Mouse (Mus musculus) forebrain, embryonic 15.5 days (tissue): ENCODE results near the gene Rnf135. TPM values are rescaled to one million over a fixed set of nuclear protein-coding genes. Genes with fewer than 3 reads are reported as not detected.
A peak's percentile ranks its signal among the peaks of the same experiment; 100 is the strongest.

ENCODE experiments used
- ATAC-seq: fragments of 200-750 bp; cut with Nextera tagmentation; replicated peaks from 2 replicates; pipeline ENCODE4 v1.8.0; 2017; ENCODE audit warnings: mild to moderate bottlenecking, moderate TSS enrichment, moderate library complexity
- H3K27ac ChIP-seq: fragments of 300-500 bp; sonication (generic); replicated peaks from 2 replicates; pipeline ENCODE4 v1.5.1; 2015; ENCODE audit warnings: mild to moderate bottlenecking, inconsistent platforms
- H3K27me3 ChIP-seq: fragments of 300-500 bp; sonication (generic); 2 replicates; pipeline ENCODE4 v1.6.1; 2015; ENCODE audit warnings: inconsistent platforms
- H3K36me3 ChIP-seq: fragments of 300-500 bp; sonication (generic); 2 replicates; pipeline ENCODE4 v1.6.1; 2015; ENCODE audit warnings: mild to moderate bottlenecking, inconsistent platforms
- H3K4me1 ChIP-seq: fragments of 300-500 bp; sonication (generic); 2 replicates; pipeline ENCODE4 v1.6.1; 2015; ENCODE audit warnings: inconsistent platforms
- H3K4me2 ChIP-seq: fragments of 300-500 bp; sonication (generic); replicated peaks from 2 replicates; pipeline ENCODE4 v1.6.1; 2015; ENCODE audit warnings: mild to moderate bottlenecking, inconsistent platforms
- H3K4me3 ChIP-seq: fragments of 300-500 bp; sonication (generic); 2 replicates; pipeline ENCODE4 v1.5.1; 2015; ENCODE audit warnings: mild to moderate bottlenecking, inconsistent platforms
- H3K9ac ChIP-seq: fragments of 300-500 bp; sonication (generic); replicated peaks from 2 replicates; pipeline ENCODE4 v1.6.1; 2015; ENCODE audit warnings: mild to moderate bottlenecking, inconsistent platforms
- H3K9me3 ChIP-seq: fragments of 300-500 bp; sonication (generic); 2 replicates; pipeline ENCODE4 v1.6.1; 2016; ENCODE audit warnings: inconsistent platforms
- WGBS: fragments of 180-500 bp; shearing (Covaris S2); methylation state at CpG from one replicate; pipeline ENCODE4 v1.1.7; 2015; ENCODE audit warnings: mixed read lengths; 5-methylcytosine and 5-hydroxymethylcytosine counted together
- polyA plus RNA-seq: library from polyadenylated mRNA; unstranded; fragments of >200 nt; fragmentation: Nextera tagmentation; extraction: Ambion mirVana; gene quantifications from 2 replicates; pipeline ENCODE4 v1.2.1, GENCODE M21; 2015

The Rnf135 gene
- polyA plus RNA-seq, 1 experiment from 2014 or later, result 3.3 TPM

DNA sequence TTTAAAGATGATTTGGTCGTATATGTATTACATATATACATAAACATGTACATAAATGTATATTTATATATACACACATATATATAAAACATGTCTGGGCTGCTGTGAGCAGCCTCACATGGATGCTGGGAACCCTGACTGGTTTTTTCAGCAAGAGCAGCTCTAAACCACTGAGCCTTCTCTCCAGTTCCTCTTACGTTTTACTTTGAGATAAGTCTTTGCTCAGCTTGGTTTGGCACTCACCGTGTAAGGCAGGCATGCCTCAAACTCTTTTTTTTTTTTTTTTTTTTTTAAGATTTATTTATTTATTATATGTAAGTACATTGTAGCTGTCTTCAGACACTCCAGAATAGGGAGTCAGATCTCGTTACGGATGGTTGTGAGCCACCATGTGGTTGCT lies 33.1 kb upstream of the Rnf135 start:
- Histone ChIP-seq H3K4me2 (no peak overlapping the region), H3K4me1 (peaks cover 9% of the 10 kb centered on the region), H3K9me3 (no peaks in the 10 kb centered on the region), H3K27ac (no peak overlapping the region), H3K27me3 (peaks cover 28% of the 10 kb centered on the region), H3K4me3 (no peak overlapping the region), H3K36me3 (no peaks in the 10 kb centered on the region), H3K9ac (no peak overlapping the region)
- ATAC-seq, result no peak
- WGBS, result 82% methylated on average over 5 of the region's 5 CpGs

DNA sequence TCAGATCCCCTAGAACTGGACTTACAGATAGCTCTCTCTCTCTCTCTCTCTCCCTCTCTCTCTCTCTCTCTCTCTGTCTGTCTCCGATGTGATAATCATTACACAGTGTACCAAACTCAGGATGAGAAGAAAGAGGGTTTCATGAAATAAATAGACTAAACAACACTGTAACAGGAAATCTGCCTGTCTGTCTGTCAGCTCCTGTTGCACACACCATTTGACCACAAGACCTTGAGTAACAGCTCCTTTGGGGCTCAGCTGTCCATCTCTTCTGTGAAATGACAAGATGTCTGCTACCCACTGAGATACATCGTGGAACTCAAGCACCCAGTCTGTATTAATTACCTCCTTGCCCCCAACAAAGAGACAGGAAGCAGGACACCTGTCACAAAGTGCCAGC lies 32.1 kb upstream of the Rnf135 start:
- peaks cover 36% of the 10 kb centered on the region for H3K27me3 ChIP-seq
- H3K4me2 ChIP-seq, result no peak overlapping the region
- no peak for ATAC-seq
- H3K36me3 ChIP-seq, result no peaks in the 10 kb centered on the region
- H3K27ac ChIP-seq, result no peak overlapping the region
- H3K4me1 ChIP-seq, result peaks cover 9% of the 10 kb centered on the region
- WGBS, result 71% methylated on average over 2 of the region's 2 CpGs
- no peak overlapping the region for H3K9ac ChIP-seq
- no peak overlapping the region for H3K4me3 ChIP-seq
- no peaks in the 10 kb centered on the region for H3K9me3 ChIP-seq

DNA sequence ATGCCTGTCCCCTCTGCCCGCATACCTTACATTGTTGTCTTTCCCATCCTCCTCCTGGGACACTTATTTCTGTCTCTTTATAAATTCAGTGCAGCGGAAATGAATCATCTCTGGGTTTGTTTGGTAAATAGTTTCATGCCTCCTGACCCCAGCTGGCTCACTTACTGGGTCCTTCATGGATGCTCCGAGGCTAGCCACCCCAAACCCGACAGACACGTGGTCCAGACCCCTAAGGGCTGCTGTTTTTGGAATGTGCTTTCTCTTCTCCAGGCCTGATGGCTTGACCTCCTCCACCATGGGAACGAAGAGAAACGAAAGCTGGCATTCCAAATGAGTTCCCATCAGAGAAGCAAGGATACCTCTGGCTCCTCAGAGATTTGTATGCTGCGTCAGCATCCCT lies 31.3 kb upstream of the Rnf135 start:
- Histone ChIP-seq H3K4me2 (no peak overlapping the region), H3K9me3 (no peaks in the 10 kb centered on the region), H3K4me3 (no peak overlapping the region), H3K27ac (no peak overlapping the region), H3K9ac (no peak overlapping the region), H3K27me3 (peaks cover 36% of the 10 kb centered on the region), H3K4me1 (peaks cover 9% of the 10 kb centered on the region), H3K36me3 (no peaks in the 10 kb centered on the region)
- WGBS, result 80% methylated on average over 8 of the region's 8 CpGs
- no peak for ATAC-seq

DNA sequence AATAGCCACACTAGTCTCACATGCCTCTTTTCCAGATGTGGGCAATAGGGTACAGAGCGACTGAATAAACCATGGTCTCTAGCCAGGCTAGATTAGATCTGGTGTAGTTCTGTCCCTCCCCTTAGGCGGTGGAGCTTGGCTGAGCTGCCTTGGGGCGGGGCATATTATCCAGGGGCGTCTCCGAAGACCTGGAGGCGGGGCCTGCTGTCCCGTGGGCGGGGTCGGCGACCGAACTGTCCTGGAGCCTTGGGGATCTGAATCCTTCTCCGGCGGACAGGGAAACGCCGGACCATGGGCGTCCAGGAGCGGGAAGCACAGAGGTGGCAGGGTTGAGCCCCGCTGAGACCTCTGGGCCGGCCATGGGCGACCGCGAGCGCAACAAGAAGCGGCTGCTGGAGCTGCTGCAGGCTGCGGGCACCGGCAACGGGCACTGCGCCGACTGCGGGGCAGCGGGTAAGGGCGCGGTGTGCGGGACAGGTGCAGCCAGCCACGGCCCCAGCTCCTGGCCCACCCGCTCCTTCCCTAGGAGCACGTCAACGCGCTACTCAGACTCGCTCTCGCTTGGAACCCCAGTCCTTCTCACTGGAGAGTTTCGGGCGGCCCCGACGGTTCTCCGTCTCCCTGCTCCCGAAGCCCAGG lies 29.7 kb upstream of the Rnf135 start, which contains the start of gene Adap2:
Gene Adap2 (plus strand): TSS at position 249 of the 639 bp plus-strand sequence.
- WGBS, result under 1% methylated on average over 46 of the region's 47 CpGs
- peak within 1 kb of the TSS; percentile 45 for H3K4me3 ChIP-seq
- H3K36me3 ChIP-seq, result no peaks in the 10 kb centered on the region
- H3K4me2 ChIP-seq, result peak within 1 kb of the TSS; percentile 64
- H3K4me1 ChIP-seq, result peaks cover 9% of the 10 kb centered on the region
- ATAC-seq, result peak; percentile 57; the same call in 1 of the 2 replicates
- H3K27me3 ChIP-seq, result peaks cover 36% of the 10 kb centered on the region
- no peak within 1 kb of the TSS for H3K27ac ChIP-seq
- no peaks in the 10 kb centered on the region for H3K9me3 ChIP-seq
- H3K9ac ChIP-seq, result peak within 1 kb of the TSS; percentile 38

DNA sequence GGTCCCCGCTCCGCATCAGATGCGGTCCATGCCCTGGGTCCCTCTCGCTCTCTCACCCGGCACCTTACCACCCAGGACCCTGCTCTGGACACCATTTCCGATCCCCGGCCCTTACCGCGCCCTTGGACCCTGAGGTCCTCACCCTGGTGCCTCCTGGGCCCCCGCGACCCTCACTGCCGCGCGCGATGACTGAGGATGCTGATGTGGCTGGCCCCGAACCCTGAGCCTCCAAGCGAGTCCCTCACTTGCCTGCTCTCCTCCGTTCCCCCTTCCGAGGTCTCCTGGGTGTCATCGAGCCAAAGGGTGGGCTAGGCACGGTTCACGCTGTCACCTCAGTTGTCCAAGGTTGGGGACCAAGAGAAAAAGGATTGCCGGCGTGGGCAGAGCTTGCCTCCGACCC lies 29.1 kb upstream of the Rnf135 start:
- H3K4me1 ChIP-seq, result peaks cover 9% of the 10 kb centered on the region
- H3K9ac ChIP-seq, result peak overlapping the region; percentile 38
- peak overlapping the region; percentile 45 for H3K4me3 ChIP-seq
- no peak for ATAC-seq
- H3K4me2 ChIP-seq, result peak overlapping the region; percentile 64
- no peaks in the 10 kb centered on the region for H3K9me3 ChIP-seq
- H3K27me3 ChIP-seq, result peaks cover 36% of the 10 kb centered on the region
- WGBS, result 29% methylated on average over 25 of the region's 25 CpGs
- H3K27ac ChIP-seq, result no peak overlapping the region
- H3K36me3 ChIP-seq, result no peaks in the 10 kb centered on the region

DNA sequence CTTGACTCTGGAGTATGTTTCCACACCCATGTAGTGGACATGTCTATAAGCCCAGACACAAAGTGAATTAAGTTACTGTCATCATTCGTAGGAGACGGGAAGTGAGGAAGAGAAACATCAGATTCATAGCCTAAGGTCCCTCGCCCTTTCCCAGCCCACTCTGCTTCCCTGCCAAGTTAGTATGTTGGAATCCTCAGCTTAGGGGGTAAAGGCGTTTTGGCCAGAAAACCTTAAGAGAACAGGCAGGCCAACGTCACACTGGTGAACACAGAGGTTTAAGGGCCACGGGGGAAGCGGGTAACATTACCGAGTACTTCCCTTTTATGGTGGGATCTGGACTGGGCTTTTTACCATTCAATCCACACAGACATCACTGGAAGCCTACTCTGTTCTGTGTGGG lies 28.1 kb upstream of the Rnf135 start:
- no peaks in the 10 kb centered on the region for H3K9me3 ChIP-seq
- no peak overlapping the region for H3K9ac ChIP-seq
- no peaks in the 10 kb centered on the region for H3K36me3 ChIP-seq
- H3K27ac ChIP-seq, result no peak overlapping the region
- H3K4me1 ChIP-seq, result peaks cover 9% of the 10 kb centered on the region
- H3K4me3 ChIP-seq, result no peak overlapping the region
- no peak overlapping the region for H3K4me2 ChIP-seq
- ATAC-seq, result no peak
- peaks cover 36% of the 10 kb centered on the region for H3K27me3 ChIP-seq
- WGBS, result 87% methylated on average over 8 of the region's 8 CpGs

DNA sequence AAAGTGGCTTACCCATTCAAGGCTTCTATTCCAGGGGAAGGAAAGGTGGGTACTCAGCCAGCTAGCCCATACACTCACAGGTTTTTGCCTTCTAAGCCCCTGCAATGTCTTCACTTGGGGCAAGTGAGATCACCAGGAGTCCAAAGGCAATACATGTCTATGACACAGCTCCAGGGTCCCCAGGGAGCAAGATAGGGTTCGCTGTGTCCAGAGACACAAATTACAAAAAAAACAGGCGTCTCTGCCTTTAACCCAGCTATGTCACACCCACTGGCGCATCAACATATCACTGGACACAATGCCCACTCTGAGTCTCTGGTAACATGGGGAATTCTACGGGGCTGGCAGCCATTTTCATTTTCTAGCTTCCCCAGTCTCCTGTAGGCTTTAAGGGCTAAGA lies 27.7 kb upstream of the Rnf135 start:
- 87% methylated on average over 4 of the region's 4 CpGs for WGBS
- ATAC-seq, result no peak

DNA sequence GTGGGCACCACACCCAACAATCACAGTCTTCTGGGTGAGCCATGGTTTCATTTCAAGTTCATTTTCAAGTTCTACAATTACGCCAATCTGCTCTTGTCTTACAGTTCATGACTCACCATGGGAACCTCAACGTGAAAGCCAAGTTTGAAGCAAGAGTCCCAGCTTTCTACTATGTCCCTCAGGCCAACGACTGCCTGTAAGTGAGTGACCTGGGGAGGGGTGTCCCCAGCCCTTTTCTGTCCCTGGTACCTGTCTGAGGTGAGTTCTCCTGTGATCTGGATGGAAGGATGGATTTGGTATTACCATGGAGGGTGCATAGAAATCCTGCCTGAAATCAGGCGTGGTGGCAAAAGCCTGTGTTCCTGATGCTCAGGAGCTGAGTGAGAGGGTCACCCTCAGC lies 26.8 kb upstream of the Rnf135 start:
- ATAC-seq, result no peak
- peaks cover 9% of the 10 kb centered on the region for H3K4me1 ChIP-seq
- no peak overlapping the region for H3K4me2 ChIP-seq
- H3K9ac ChIP-seq, result no peak overlapping the region
- H3K9me3 ChIP-seq, result no peaks in the 10 kb centered on the region
- H3K27me3 ChIP-seq, result peaks cover 36% of the 10 kb centered on the region
- no peaks in the 10 kb centered on the region for H3K36me3 ChIP-seq
- 85% methylated on average over 4 of the region's 4 CpGs for WGBS
- no peak overlapping the region for H3K27ac ChIP-seq
- H3K4me3 ChIP-seq, result no peak overlapping the region

More for the DNA sequence above, 27.7 kb upstream of the Rnf135 start:
- Histone ChIP-seq H3K4me3 (no peak overlapping the region), H3K4me1 (peaks cover 9% of the 10 kb centered on the region), H3K36me3 (no peaks in the 10 kb centered on the region), H3K27ac (no peak overlapping the region), H3K27me3 (peaks cover 36% of the 10 kb centered on the region), H3K9ac (no peak overlapping the region), H3K4me2 (no peak overlapping the region), H3K9me3 (no peaks in the 10 kb centered on the region)

DNA sequence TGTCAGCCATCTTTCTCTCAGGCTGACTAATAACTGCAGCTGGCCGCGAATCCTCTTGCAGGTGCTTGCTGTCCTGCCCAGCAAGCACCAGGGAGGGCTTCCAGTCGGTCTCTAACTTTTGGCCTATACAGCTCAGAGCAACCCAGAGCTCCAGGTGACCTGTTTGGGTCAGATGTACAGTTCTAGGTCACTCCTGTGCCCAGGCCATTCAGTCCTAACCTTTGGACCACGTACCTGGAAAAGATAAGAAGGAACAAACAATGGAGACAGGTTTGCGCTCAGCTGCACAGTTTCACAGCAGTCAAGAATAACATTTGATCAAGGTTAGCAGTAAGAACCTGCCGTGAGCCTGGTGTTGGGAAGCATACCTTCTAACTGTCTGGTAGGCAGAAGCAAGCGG lies 24.6 kb upstream of the Rnf135 start:
- Histone ChIP-seq H3K9ac (no peak overlapping the region), H3K4me1 (peaks cover 5% of the 10 kb centered on the region), H3K9me3 (no peaks in the 10 kb centered on the region), H3K27ac (no peak overlapping the region), H3K27me3 (peaks cover 21% of the 10 kb centered on the region), H3K36me3 (no peaks in the 10 kb centered on the region), H3K4me3 (no peak overlapping the region), H3K4me2 (no peak overlapping the region)
- ATAC-seq, result no peak
- 83% methylated on average over 7 of the region's 7 CpGs for WGBS

DNA sequence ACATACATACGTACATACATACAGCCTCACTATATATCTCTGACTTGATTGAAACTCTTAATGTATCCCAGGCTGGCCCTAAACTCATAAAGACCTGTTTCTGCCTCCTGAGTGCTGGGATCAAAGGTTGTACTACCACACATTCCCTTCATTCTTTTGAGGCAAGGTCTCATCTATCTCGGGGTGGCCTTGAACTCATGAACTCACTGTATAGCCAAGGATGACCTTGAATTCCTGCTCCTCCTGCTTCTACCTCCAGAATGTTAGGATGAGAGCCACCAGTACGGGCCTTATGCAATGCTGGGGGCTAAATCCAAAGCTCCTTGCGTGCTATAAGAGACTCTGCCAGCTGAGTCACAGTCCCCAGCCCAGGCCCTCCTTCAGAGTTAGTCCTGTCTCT lies 22.6 kb upstream of the Rnf135 start:
- Histone ChIP-seq H3K4me2 (no peak overlapping the region), H3K36me3 (no peaks in the 10 kb centered on the region), H3K27ac (no peak overlapping the region), H3K4me3 (no peak overlapping the region), H3K4me1 (no peaks in the 10 kb centered on the region), H3K9ac (no peak overlapping the region), H3K27me3 (peaks cover 3% of the 10 kb centered on the region), H3K9me3 (no peaks in the 10 kb centered on the region)
- no peak for ATAC-seq
- 85% methylated on average over 4 of the region's 4 CpGs for WGBS

DNA sequence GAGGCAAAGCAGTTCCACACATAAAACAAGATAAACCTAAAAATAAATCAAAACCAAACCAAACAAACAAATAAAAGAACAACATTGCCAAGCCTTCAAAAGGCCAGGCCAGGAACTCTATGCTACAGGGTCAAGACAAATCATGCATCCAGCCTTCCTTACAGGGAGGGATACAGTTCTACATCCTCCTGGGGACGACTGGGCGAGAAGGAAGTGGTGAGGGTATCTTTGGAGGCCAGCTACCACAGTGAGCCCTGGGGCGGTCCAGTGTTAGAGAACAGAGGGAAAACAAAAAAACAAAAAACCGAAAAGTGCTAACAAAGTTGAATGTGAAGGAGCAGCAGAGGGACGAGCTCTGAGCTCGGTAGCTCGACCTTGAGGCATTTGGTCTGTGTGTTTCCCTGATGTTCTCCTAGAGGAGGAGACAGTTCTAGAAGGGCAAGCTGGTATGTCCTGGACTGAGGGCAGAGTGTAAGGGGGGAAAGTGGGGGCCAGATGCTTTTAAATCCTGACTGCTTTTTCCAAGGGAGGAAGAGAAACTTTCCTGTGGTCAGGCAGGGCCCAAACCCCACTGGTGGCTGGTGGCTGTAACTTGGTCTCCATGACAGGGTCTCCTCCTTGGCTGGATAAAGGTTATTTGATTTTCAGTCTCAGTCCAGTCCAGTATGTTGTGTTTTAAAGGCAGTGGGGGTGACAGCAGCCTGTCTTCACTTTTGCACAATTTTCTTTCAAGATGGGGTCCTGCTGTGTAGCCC lies 20.1 kb upstream of the Rnf135 start:
- Histone ChIP-seq H3K9ac (no peak overlapping the region), H3K9me3 (no peaks in the 10 kb centered on the region), H3K27ac (no peak overlapping the region), H3K4me2 (no peak overlapping the region), H3K27me3 (no peaks in the 10 kb centered on the region), H3K4me3 (no peak overlapping the region), H3K4me1 (no peaks in the 10 kb centered on the region), H3K36me3 (no peaks in the 10 kb centered on the region)
- 73% methylated on average over 7 of the region's 7 CpGs for WGBS
- ATAC-seq, result no peak

DNA sequence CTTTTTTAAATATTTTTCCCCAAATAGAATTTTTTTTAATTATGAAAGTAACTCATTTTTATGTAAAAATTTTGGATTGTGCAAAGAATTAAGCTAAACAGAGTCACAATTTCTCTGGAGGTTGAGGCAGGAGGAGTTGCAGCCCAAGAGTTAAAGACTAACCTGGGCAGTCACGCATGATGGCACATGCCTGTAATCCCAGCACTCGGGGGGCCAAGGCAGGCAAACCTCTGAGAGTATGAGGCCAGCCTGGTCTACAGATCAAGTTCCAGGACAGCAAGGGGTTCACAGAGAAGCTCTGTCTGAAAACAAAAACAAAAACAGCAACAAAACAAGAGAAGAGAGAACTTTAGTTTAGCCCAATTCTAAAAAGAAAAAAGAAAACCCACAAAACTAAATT lies 19.4 kb upstream of the Rnf135 start:
- Histone ChIP-seq H3K9me3 (no peaks in the 10 kb centered on the region), H3K4me1 (no peaks in the 10 kb centered on the region), H3K4me2 (no peak overlapping the region), H3K9ac (no peak overlapping the region), H3K27ac (no peak overlapping the region), H3K36me3 (no peaks in the 10 kb centered on the region), H3K4me3 (no peak overlapping the region), H3K27me3 (no peaks in the 10 kb centered on the region)
- no peak for ATAC-seq
- WGBS, result 42% methylated on average over 2 of the region's 2 CpGs
